Mouse (Mus musculus) forebrain, embryonic 10.5 days (tissue): ENCODE measurements around the gene Dazl. TPM values are rescaled to one million over a fixed set of nuclear protein-coding genes. Genes with fewer than 3 reads are reported as not detected.
A peak's percentile ranks its signal among the peaks of the same experiment; 100 is the strongest.
"Not testable (repeated sequence)": the region's sequence is repeated elsewhere in the genome, so short reads cannot be mapped to it uniquely, and the experiment has no call there.

ENCODE experiments used
- DNase-seq: peaks from one replicate; pipeline ENCODE4 v3.0.0-alpha.2; 2017; ENCODE audit warnings: low spot score; ENCODE audit errors: extremely low spot score
- H3K27ac ChIP-seq: fragments of 300-500 bp; sonication (generic); 2 replicates; pipeline ENCODE4 v1.5.1; 2016; ENCODE audit warnings: mild to moderate bottlenecking
- H3K27me3 ChIP-seq: fragments of 300-500 bp; sonication (generic); 2 replicates; pipeline ENCODE4 v1.6.1; 2016; ENCODE audit warnings: mild to moderate bottlenecking; ENCODE audit not compliant: poor library complexity, severe bottlenecking
- H3K36me3 ChIP-seq: fragments of 300-500 bp; sonication (generic); replicated peaks from 2 replicates; pipeline ENCODE4 v1.6.1; 2016; ENCODE audit warnings: mild to moderate bottlenecking, moderate library complexity
- H3K4me1 ChIP-seq: fragments of 300-500 bp; sonication (generic); 2 replicates; pipeline ENCODE4 v1.6.1; 2016
- H3K4me3 ChIP-seq: fragments of 300-500 bp; sonication (generic); 2 replicates; pipeline ENCODE4 v1.5.1; 2016; ENCODE audit warnings: mild to moderate bottlenecking, moderate library complexity
- H3K9me3 ChIP-seq: fragments of 300-500 bp; sonication (generic); 2 replicates; pipeline ENCODE4 v1.6.1; 2016; ENCODE audit warnings: mild to moderate bottlenecking, moderate library complexity
- WGBS: fragments of 180-500 bp; shearing (Covaris S2); methylation state at CpG from one replicate; pipeline ENCODE4 v1.1.7; 2016; 5-methylcytosine and 5-hydroxymethylcytosine counted together
- polyA plus RNA-seq: library from polyadenylated mRNA; unstranded; fragments of >200 nt; fragmentation: Nextera tagmentation; extraction: Ambion mirVana; gene quantifications from 2 replicates; pipeline ENCODE4 v1.2.1, GENCODE M21; 2016

The Dazl gene
- polyA plus RNA-seq, 1 experiment from 2014 or later, result not detected

DNA sequence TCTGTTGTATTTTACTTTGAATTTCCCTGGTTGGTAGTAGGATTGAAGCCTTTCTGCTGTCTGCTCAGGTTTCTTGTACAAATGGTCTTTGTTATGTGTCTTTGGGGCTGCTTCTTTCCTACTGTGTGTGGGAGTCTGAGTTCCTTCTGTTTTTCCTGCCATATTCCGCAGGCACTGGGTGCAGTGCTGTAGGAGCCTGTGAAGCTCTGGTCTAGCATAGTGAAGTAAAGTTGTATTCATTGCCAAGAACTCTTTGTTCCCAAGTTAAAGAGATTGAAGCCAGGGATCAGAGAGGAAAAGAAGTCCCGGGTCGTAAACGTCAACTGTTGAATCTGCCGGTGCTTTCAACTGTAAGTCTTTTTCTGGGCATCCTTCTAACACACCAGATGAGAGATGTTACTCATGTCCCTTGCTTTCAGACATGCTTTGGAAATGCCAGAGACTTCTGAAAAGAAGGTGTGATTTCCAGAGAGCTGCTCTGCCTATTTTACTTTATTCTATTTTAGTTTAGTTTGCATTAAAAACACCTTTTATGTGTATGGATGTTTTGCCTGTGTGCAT, 16.2 kb upstream of the Dazl start:
- Histone ChIP-seq H3K4me1 (peaks cover 12% of the 10 kb centered on the region), H3K36me3 (no peaks in the 10 kb centered on the region), H3K27ac (no peak overlapping the region), H3K27me3 (no peaks in the 10 kb centered on the region), H3K9me3 (no peaks in the 10 kb centered on the region), H3K4me3 (no peak overlapping the region)
- 89% methylated on average over 5 of the region's 5 CpGs for WGBS
- DNase-seq, result no peak

DNA sequence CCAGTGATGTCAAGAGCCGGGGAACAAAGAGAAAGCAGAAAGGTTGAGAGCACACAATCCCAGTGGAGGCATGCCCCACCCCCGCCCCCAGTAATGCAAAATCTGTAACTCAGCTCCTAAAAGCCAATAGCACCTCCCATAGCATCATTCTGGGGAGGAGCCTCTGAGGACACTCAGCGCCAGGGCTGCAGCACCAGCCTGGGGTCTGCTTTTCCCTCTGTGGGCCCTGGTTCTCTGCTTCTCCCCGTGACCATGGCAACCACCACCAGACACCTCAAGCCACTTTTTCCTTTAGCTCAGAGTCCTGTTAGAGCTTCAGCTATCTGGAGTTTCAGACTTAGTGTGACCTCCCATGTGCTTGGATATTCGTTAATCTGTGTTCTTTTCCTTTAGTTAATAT, 15.4 kb upstream of the Dazl start:
- H3K27me3 ChIP-seq, result no peaks in the 10 kb centered on the region
- no peak overlapping the region for H3K4me3 ChIP-seq
- WGBS, result 60% methylated on average over 5 of the region's 5 CpGs
- H3K36me3 ChIP-seq, result no peaks in the 10 kb centered on the region
- DNase-seq, result no peak
- H3K9me3 ChIP-seq, result no peaks in the 10 kb centered on the region
- H3K27ac ChIP-seq, result no peak overlapping the region
- H3K4me1 ChIP-seq, result peaks cover 12% of the 10 kb centered on the region

DNA sequence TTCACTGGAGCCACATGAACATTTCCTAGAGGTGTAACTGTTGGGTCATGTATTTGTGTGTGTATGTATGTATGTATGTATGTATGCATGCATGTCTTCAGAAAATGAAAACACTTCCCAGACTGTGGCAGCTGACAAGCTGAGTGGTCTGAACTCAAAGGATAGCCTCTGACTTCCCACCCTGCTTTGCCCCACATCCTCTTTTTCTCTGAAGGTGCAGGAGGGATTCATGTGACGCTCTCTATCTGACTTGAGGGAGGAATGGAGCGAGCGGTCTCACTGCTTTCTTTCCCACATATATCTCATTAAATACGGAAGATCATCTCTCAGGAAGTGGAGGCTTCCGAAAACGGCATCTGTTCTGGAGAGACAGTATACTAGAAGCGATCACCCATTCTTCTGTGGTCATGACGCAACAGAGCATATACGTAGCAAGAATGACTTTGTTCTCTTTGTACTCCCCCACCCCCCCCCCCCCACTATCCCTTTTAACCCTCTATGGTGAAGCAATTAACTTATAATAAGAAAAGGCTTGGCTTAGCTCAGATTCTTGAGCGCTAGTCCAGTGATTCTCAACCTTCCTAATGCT, 14.7 kb upstream of the Dazl start:
- no peak overlapping the region for H3K4me3 ChIP-seq
- peaks cover 12% of the 10 kb centered on the region for H3K4me1 ChIP-seq
- no peaks in the 10 kb centered on the region for H3K27me3 ChIP-seq
- no peaks in the 10 kb centered on the region for H3K9me3 ChIP-seq
- 94% methylated on average over 10 of the region's 10 CpGs for WGBS
- DNase-seq, result no peak
- no peaks in the 10 kb centered on the region for H3K36me3 ChIP-seq
- H3K27ac ChIP-seq, result no peak overlapping the region

DNA sequence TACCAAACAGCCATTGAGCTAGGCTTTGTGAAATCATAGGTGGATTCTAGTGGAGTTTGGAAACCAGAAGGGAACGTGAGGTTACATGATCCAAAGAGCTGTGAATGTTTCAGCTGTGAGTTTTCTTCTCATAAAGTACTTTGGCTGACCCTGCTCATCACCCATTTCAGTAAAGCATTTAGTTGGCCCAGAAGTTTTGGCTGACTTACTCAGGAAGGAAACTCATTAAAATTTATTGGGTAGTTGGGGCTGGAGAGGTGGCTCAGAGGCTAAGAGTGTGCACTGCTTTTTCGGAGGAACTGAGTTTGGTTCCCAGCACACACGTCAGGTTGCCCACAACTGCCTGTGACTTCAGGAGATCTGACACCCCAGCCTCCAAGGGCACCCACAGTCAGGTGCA, 9.4 kb upstream of the Dazl start:
- no peaks in the 10 kb centered on the region for H3K9me3 ChIP-seq
- whole genome bisulfite sequencing, result 84% methylated on average over 3 of the region's 3 CpGs
- no peak for DNase-seq
- H3K4me3 ChIP-seq, result no peak overlapping the region
- H3K27me3 ChIP-seq, result no peaks in the 10 kb centered on the region
- no peak overlapping the region for H3K27ac ChIP-seq
- H3K36me3 ChIP-seq, result no peaks in the 10 kb centered on the region
- H3K4me1 ChIP-seq, result peaks cover 6% of the 10 kb centered on the region

DNA sequence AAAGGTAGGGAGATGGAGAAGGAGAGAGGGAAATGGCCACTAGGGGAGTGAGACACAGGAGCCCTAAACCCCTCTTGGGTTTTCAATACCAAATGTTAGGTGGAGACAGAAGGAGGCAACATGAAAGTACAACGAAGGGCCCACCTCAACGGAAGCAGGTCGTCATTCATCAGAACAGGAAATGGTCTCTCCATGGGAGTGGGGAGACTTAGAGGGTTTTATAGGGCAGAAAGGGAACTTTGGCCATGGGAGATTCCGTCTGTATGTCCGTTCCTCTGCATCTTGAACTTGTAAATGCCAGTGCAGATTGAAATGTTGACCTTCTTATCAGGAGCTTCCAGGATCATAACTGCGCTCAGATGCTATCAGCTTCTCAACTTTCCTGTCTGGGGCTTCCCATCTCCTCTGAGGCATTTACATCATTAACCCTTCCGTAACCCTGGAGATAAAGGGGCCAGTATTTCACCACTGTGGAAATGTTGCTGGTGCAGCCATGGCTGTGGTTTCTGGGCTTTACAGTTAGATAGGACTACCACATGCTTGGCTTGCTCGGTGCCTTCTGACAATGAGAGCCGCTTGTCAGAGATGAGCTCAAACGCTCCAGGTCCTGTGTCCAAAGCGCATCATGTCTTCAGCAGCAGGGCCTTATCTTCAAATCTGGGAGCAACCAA, 6.9 kb upstream of the Dazl start:
- no peaks in the 10 kb centered on the region for H3K27me3 ChIP-seq
- no peak overlapping the region for H3K4me3 ChIP-seq
- H3K4me1 ChIP-seq, result peaks cover 3% of the 10 kb centered on the region
- no peak overlapping the region for H3K27ac ChIP-seq
- no peaks in the 10 kb centered on the region for H3K36me3 ChIP-seq
- DNase-seq, result no peak
- no peaks in the 10 kb centered on the region for H3K9me3 ChIP-seq
- WGBS, result 93% methylated on average over 11 of the region's 11 CpGs

DNA sequence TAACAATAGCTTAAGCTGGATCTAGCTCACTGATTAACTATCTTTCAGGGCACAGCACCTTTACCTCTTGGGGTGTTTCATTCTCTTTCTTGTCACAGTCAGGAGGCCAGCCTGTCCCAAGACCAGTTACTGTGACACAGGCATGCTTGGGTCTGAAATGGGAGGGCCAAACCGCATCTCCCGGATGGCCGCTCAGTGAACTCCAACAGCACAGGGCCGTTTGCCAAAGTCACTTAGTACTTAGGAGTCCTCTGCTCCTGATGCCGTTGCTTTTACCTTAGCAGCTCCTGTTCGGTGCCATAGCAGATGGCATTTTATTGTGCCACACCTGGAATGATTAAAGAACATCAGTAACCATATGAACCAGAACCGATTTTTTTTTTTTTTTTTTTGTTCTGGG, 5.4 kb upstream of the Dazl start:
- Histone ChIP-seq H3K36me3 (no peaks in the 10 kb centered on the region; the same call in 1 of the 2 replicates), H3K4me3 (no peak overlapping the region), H3K27me3 (no peaks in the 10 kb centered on the region), H3K4me1 (no peaks in the 10 kb centered on the region), H3K27ac (no peak overlapping the region), H3K9me3 (peaks cover 10% of the 10 kb centered on the region)
- 87% methylated on average over 7 of the region's 7 CpGs for WGBS
- no peak for DNase-seq

DNA sequence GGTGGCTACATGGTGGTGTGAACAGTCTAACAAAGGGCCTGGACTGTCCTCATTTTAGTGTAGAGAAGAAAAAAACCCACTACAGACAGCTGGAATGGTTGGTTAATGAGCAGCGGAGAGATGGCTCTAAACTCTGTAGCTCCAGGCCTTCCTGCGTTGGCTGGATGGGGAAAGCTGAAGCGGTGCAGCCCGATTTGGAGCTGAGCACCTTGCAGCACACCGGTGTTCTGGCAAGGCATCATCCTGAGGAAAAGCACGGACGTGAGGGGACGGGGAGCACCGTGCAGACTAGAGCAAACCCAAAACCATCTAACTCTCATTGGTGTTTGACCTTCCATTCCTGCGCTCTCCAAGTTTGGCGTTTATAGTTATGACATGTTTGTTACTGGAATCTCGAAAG, 1.3 kb upstream of the Dazl start:
- Histone ChIP-seq H3K27me3 (no peaks in the 10 kb centered on the region), H3K36me3 (peaks cover 6% of the 10 kb centered on the region; the same call in 1 of the 2 replicates), H3K4me3 (no peak overlapping the region), H3K27ac (no peak overlapping the region), H3K9me3 (peaks cover 20% of the 10 kb centered on the region), H3K4me1 (peaks cover 12% of the 10 kb centered on the region)
- DNase-seq, result no peak
- 81% methylated on average over 12 of the region's 12 CpGs for WGBS

DNA sequence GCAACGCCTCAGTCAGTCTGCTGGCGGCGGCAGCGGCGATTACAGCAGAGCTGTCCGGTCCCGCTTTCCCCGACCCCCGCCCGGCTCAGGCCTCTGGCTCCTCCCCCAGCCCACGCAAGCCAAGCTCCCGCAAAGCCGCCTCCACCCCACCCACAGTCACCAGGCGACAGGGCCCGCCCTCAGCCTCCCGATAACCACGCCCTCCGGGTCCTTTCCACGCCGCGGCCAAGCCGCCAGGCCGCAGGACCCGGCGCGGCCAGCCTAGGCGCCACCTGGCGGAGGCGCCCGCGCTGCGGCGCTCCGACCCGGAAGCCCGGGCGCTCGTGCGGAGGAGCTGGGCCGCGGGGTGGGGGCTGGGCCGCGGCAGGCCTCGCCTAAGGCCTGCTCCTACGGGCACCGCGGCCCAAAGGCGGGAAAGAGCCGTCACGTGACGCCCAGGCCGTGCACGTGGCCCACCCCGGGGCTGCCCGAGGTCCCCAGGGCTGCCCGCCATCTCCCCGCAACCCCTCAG, 720 bp downstream of the Dazl start:
- 5% methylated on average over 57 of the region's 57 CpGs for WGBS
- Histone ChIP-seq H3K4me3 (peak overlapping the region; percentile 55), H3K36me3 (peaks cover 6% of the 10 kb centered on the region; the same call in 1 of the 2 replicates), H3K27me3 (no peaks in the 10 kb centered on the region), H3K4me1 (peaks cover 12% of the 10 kb centered on the region), H3K9me3 (peaks cover 20% of the 10 kb centered on the region), H3K27ac (peak overlapping the region; percentile 88)
- peak; percentile 90 for DNase-seq

DNA sequence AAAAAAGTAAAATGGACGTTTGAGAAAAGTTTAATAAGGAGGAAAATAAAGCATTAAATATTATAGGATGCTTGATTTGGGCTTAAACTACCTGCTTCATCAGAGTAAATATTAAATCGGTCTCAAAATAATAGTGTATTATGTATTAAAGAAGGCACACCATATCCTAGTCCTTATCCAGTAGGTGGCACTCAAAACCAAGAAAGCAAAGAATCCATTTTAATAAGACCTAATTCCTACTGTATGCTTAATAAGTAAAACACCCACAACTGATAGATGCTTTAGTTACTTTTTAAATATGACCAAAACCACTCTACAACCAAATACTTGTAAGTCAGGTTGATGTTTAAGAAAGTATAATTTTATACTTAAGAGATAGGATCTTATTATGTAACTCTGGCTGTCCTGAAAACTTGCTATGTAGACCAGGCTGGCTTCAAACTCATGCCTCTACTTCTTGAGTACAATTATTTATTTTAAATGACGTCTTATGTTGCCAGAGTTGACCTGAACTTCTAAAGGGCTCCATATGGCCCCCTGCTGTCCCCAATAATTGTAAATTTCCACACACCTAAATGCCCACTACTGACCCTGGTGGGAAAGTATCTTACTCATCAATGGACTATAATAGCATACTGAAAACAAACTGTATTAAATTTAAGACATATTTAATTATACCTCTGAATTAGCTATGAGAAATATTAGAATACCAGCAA, 1.8 kb downstream of the Dazl start:
- Histone ChIP-seq H3K36me3 (peaks cover 6% of the 10 kb centered on the region; the same call in 1 of the 2 replicates), H3K27ac (no peak overlapping the region), H3K4me3 (peak overlapping the region; percentile 55), H3K9me3 (peaks cover 20% of the 10 kb centered on the region), H3K27me3 (no peaks in the 10 kb centered on the region), H3K4me1 (peaks cover 12% of the 10 kb centered on the region)
- WGBS, result 31% methylated on average over 3 of the region's 3 CpGs
- DNase-seq, result no peak

DNA sequence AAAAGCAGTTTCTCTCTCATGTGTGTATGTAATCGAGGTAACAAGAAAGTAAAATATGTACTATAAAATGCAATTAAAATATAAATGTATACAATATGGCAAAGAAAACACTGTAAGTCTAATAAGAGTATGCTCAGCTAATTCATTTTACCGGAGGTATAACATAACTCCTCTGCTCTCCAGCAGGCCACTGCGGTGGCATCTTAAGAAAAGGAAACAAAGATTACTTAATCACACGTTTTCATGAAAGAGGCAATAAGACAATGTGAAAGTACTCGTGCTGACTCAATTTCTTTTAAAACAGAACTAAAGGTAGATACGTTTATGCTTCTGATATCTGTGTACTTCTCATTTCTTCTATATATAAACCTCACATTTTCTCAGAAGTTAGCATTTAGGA, 8.6 kb downstream of the Dazl start:
- Histone ChIP-seq H3K27ac (no peak overlapping the region), H3K4me1 (no peaks in the 10 kb centered on the region), H3K4me3 (no peak overlapping the region), H3K36me3 (no peaks in the 10 kb centered on the region), H3K27me3 (no peaks in the 10 kb centered on the region), H3K9me3 (no peaks in the 10 kb centered on the region)
- DNase-seq, result no peak
- 80% methylated on average over 6 of the region's 6 CpGs for WGBS

DNA sequence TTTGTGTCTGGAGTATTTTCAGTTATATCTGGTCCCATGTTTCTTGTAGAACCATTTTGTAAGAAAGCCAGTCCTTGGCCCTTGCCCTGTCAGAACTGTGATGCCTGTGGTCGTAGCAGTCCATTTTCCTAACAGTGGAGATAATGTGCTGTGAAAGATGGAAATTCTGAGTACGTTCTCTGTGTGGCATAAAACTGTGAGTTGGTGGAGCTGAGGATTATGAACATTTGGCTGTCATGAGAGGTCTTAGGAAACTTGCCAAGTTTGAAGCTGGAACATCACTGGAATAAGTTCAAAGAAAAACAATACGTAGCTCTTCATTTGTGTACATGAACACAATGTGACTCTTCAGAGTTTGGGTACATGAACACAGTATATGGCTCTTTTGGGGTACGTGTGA, 31.8 kb downstream of the Dazl start:
- not testable (repeated sequence) for DNase-seq, H3K4me3 ChIP-seq, H3K36me3 ChIP-seq, H3K4me1 ChIP-seq, H3K27ac ChIP-seq, H3K27me3 ChIP-seq, H3K9me3 ChIP-seq
- WGBS, result 92% methylated on average over 4 of the region's 4 CpGs

DNA sequence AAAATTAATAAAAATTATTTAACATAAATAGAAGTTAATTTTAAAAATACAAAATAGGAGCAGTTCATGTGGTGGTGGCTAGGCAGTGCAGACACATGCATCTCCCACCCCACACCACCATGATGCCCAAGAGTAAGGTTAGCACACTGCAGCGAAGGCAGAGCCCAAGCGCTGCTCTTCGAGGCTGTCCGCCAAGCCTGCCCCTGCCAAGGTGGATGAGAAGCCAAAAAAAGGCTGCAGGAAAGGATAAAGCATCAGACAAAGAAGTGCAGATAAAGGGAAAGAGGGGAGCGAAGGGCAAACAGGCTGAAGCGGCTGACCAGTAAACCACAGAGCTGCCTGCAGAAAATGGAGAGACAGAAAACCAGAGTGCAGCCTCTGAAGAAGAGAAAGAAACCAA, 32.6 kb downstream of the Dazl start:
- peaks cover 4% of the 10 kb centered on the region; the same call in 1 of the 2 replicates for H3K9me3 ChIP-seq
- no peak for DNase-seq
- H3K4me1 ChIP-seq, result no peaks in the 10 kb centered on the region
- WGBS, result 90% methylated on average over 6 of the region's 6 CpGs
- H3K4me3 ChIP-seq, result no peak overlapping the region
- H3K27me3 ChIP-seq, result no peaks in the 10 kb centered on the region
- no peaks in the 10 kb centered on the region for H3K36me3 ChIP-seq
- no peak overlapping the region for H3K27ac ChIP-seq

DNA sequence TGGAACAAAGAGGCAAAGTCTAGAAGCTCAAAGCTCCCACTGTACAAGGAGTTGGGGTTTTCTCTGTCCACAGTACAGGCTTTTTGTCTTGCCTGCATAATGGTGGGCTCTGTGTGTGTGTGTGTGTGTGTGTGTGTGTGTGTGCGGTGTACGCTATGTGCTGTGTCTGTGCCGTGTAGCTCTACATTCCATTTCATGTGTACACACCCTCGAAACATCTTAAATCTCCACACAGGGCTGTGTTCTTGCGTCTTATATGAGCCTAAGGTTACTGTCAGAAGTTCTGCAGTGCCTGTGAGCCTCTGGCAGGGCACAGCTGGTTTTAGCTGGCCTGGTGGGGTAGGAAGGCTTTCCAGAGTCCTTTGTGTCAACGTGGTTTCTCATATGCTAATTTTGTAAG, 46.8 kb downstream of the Dazl start:
- Histone ChIP-seq H3K27ac (no peak overlapping the region), H3K4me3 (no peak overlapping the region), H3K9me3 (no peaks in the 10 kb centered on the region), H3K36me3 (no peaks in the 10 kb centered on the region), H3K27me3 (no peaks in the 10 kb centered on the region), H3K4me1 (peaks cover 8% of the 10 kb centered on the region; the same call in 1 of the 2 replicates)
- peak; percentile 5 for DNase-seq
- WGBS, result 88% methylated on average over 6 of the region's 6 CpGs
